Mouse (Mus musculus): ENCODE measurements around the gene Olfr1335. TPM values are rescaled to one million over a fixed set of nuclear protein-coding genes. Genes with fewer than 3 reads are reported as not detected.

Gene Olfr1335
- not detected for polyA plus RNA-seq (2014; fragmentation: Illumina TruSeq; extraction: RNeasy Lipid Tissue Mini Kit (QIAGEN cat#74804); ENCODE audit: low read depth, low replicate concordance)

GRCm38 (mm10) chr4:118809844-118810243 is at the start of gene Olfr1335:
Gene Olfr1335 (minus strand): TSS chr4:118809944.

GRCm38 (mm10) chr4:118836179-118836578 is 26.4 kb upstream of the Olfr1335 start, which contains the start of gene Olfr1333:
Gene Olfr1333 (minus strand): TSS chr4:118836279.

GRCm38 (mm10) chr4:118782486-118782885 is 27.3 kb downstream of the Olfr1335 start, which contains the start of gene Olfr1337:
Gene Olfr1337 (minus strand): TSS chr4:118782586.

Other genes with a start within 250 kb of the Olfr1335 start
- not detected for gene Cfap57, start 189.2 kb downstream of the Olfr1335 start, polyA plus RNA-seq (2014; fragmentation: Illumina TruSeq; extraction: RNeasy Lipid Tissue Mini Kit (QIAGEN cat#74804); ENCODE audit: low read depth, low replicate concordance)
- 22.7 TPM for gene Ebna1bp2, start 189.1 kb downstream of the Olfr1335 start, polyA plus RNA-seq (2014; fragmentation: Illumina TruSeq; extraction: RNeasy Lipid Tissue Mini Kit (QIAGEN cat#74804); ENCODE audit: low read depth, low replicate concordance)
- gene Olfr62, start 151.0 kb downstream of the Olfr1335 start, polyA plus RNA-seq (2014; fragmentation: Illumina TruSeq; extraction: RNeasy Lipid Tissue Mini Kit (QIAGEN cat#74804); ENCODE audit: low read depth, low replicate concordance), result not detected
- not detected for gene Olfr1342, start 117.2 kb downstream of the Olfr1335 start, polyA plus RNA-seq (2014; fragmentation: Illumina TruSeq; extraction: RNeasy Lipid Tissue Mini Kit (QIAGEN cat#74804); ENCODE audit: low read depth, low replicate concordance)
- not detected for gene Olfr1341, start 106.4 kb downstream of the Olfr1335 start, polyA plus RNA-seq (2014; fragmentation: Illumina TruSeq; extraction: RNeasy Lipid Tissue Mini Kit (QIAGEN cat#74804); ENCODE audit: low read depth, low replicate concordance)
- gene Olfr1340, start 89.8 kb downstream of the Olfr1335 start, polyA plus RNA-seq (2014; fragmentation: Illumina TruSeq; extraction: RNeasy Lipid Tissue Mini Kit (QIAGEN cat#74804); ENCODE audit: low read depth, low replicate concordance), result not detected
- gene Olfr1339, start 77.8 kb downstream of the Olfr1335 start, polyA plus RNA-seq (2014; fragmentation: Illumina TruSeq; extraction: RNeasy Lipid Tissue Mini Kit (QIAGEN cat#74804); ENCODE audit: low read depth, low replicate concordance), result not detected
- not detected for gene Olfr1338, start 51.2 kb downstream of the Olfr1335 start, polyA plus RNA-seq (2014; fragmentation: Illumina TruSeq; extraction: RNeasy Lipid Tissue Mini Kit (QIAGEN cat#74804); ENCODE audit: low read depth, low replicate concordance)
- not detected for gene Olfr1337, start 27.4 kb downstream of the Olfr1335 start, polyA plus RNA-seq (2014; fragmentation: Illumina TruSeq; extraction: RNeasy Lipid Tissue Mini Kit (QIAGEN cat#74804); ENCODE audit: low read depth, low replicate concordance)
- not detected for gene Olfr1333, start 26.3 kb upstream of the Olfr1335 start, polyA plus RNA-seq (2014; fragmentation: Illumina TruSeq; extraction: RNeasy Lipid Tissue Mini Kit (QIAGEN cat#74804); ENCODE audit: low read depth, low replicate concordance)
- gene Olfr1331, start 54.7 kb upstream of the Olfr1335 start, polyA plus RNA-seq (2014; fragmentation: Illumina TruSeq; extraction: RNeasy Lipid Tissue Mini Kit (QIAGEN cat#74804); ENCODE audit: low read depth, low replicate concordance), result not detected
- gene Olfr1330, start 78.7 kb upstream of the Olfr1335 start, polyA plus RNA-seq (2014; fragmentation: Illumina TruSeq; extraction: RNeasy Lipid Tissue Mini Kit (QIAGEN cat#74804); ENCODE audit: low read depth, low replicate concordance), result not detected
- not detected for gene Olfr1329, start 107.5 kb upstream of the Olfr1335 start, polyA plus RNA-seq (2014; fragmentation: Illumina TruSeq; extraction: RNeasy Lipid Tissue Mini Kit (QIAGEN cat#74804); ENCODE audit: low read depth, low replicate concordance)
- gene Olfr1328, start 128.7 kb upstream of the Olfr1335 start, polyA plus RNA-seq (2014; fragmentation: Illumina TruSeq; extraction: RNeasy Lipid Tissue Mini Kit (QIAGEN cat#74804); ENCODE audit: low read depth, low replicate concordance), result not detected
- gene Lao1, start 151.6 kb upstream of the Olfr1335 start, polyA plus RNA-seq (2014; fragmentation: Illumina TruSeq; extraction: RNeasy Lipid Tissue Mini Kit (QIAGEN cat#74804); ENCODE audit: low read depth, low replicate concordance), result not detected